Mouse (Mus musculus): ENCODE measurements at regions not wholly inside any gene's neighbourhood (a gene's known extent, or its start where the extent isn't known, plus 50 kb on each side); places are given as distances from the start of the nearest gene placed in this dataset.

DNA sequence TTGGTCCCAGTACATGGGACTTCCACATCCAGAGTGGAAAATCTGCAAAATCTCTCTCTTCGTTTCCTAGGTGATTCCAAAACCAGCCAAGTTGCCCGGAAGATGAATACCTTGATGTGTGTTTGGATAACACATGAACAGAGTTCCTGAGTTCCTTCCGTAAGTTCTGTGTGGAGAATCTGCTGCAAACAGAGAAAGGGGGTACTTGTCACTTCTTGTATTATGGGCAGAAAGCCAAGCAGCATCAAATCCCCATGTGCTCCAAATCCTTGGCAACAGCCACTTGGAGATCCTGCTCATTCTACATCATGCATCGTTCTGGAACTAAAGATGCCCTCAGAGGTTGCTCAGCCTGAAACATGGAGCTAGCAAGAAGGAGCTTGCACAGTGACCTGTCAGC, 111.1 kb upstream of the Irx5 start:
- DNase-seq (ENCODE audit: low read depth), result peak; percentile 57
- TF ChIP-seq CTCF (IDR thresholded peaks at IDR 0.05; ENCODE audit: borderline replicate concordance, extremely low read depth, insufficient read depth, insufficient read length) (no peak), POLR2A (IDR thresholded peaks at IDR 0.05; ENCODE audit: borderline replicate concordance, extremely low read depth, insufficient read depth, insufficient read length, poor library complexity, severe bottlenecking) (no peak)

DNA sequence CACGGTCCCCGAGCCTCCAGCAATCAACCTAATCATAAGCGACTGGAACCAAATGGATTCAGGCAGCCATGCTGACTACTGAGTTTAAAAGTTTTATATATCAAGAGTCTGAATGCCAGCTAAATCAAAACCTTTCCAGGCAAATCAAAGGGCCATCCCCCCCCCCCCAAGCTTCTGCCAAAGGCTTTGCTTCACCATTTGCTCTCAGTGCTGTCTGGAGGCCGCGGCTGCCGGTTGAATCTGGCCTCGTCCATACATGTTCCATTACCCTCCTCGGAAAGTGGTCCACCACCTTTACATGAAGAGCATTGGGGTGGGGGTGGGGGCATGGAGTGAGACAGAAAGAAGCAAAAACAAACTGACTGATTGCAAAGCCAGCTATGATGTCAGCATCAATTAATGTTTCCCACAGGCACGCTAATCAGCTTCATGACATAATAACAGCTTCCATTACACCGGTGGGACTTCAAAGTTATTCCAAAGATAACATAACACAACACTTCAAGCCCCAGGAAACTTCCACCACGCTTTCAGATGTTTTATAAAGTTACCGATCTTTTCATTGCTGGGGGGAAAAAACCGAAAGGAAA, 116.6 kb upstream of the Irx5 start:
- TF ChIP-seq POLR2A (IDR thresholded peaks at IDR 0.05; ENCODE audit: borderline replicate concordance, extremely low read depth, insufficient read depth, insufficient read length, poor library complexity, severe bottlenecking) (no peak), CTCF (IDR thresholded peaks at IDR 0.05; ENCODE audit: borderline replicate concordance, extremely low read depth, insufficient read depth, insufficient read length) (no peak)
- peak; percentile 43 for DNase-seq (ENCODE audit: low read depth)

GRCm38 (mm10) chr8:92231326-92232225, 125.8 kb upstream of the Irx5 start:
- DNase-seq (ENCODE audit: low read depth), result peak; percentile 59
- TF ChIP-seq POLR2A (IDR thresholded peaks at IDR 0.05; ENCODE audit: borderline replicate concordance, extremely low read depth, insufficient read depth, insufficient read length, poor library complexity, severe bottlenecking) (no peak), CTCF (IDR thresholded peaks at IDR 0.05; ENCODE audit: borderline replicate concordance, extremely low read depth, insufficient read depth, insufficient read length) (no peak)

DNA sequence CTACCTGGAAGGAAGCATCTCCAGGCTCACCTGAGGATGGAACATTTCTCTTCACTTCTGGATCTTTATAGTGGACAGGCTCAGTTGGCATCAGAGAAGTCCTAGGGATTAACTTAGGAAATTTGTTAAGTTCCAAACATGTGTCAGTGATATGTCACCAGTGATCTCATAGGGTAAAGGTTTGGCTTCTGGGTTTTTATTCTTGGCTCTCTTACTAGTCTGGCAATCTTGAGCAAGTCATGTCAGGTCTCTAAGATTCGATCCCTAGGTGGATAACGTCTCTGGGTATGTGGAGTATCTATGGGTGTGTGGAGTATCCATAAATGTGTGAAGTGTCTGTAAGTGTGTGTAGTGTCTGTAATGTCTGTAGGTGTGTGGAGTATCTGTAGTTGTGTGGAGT, 127.9 kb upstream of the Irx5 start:
- TF ChIP-seq POLR2A (IDR thresholded peaks at IDR 0.05; ENCODE audit: borderline replicate concordance, extremely low read depth, insufficient read depth, insufficient read length, poor library complexity, severe bottlenecking) (no peak), CTCF (IDR thresholded peaks at IDR 0.05; ENCODE audit: borderline replicate concordance, extremely low read depth, insufficient read depth, insufficient read length) (no peak)
- no peak for DNase-seq (ENCODE audit: low read depth)

DNA sequence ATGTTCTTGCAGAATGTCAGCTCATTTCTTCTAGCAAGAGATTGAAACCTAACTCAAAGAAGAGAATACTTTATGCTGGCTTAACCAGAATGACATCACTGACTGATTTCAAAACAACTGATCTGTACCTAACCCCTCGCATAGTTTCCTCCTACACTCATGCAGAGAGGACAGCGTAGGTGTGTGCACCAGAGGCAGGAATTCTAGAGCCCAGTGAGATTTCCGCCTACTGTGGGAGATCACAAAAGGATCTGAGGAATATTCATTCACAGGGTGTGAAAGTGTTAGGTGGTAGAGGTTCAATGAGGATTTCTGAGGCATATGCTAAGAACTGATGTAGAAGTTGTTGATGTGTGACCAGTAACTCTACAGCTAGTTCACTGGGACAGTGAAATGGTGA, 132.5 kb upstream of the Irx5 start:
- no peak for DNase-seq (ENCODE audit: low read depth)
- TF ChIP-seq CTCF (IDR thresholded peaks at IDR 0.05; ENCODE audit: borderline replicate concordance, extremely low read depth, insufficient read depth, insufficient read length) (no peak), POLR2A (IDR thresholded peaks at IDR 0.05; ENCODE audit: borderline replicate concordance, extremely low read depth, insufficient read depth, insufficient read length, poor library complexity, severe bottlenecking) (no peak)

DNA sequence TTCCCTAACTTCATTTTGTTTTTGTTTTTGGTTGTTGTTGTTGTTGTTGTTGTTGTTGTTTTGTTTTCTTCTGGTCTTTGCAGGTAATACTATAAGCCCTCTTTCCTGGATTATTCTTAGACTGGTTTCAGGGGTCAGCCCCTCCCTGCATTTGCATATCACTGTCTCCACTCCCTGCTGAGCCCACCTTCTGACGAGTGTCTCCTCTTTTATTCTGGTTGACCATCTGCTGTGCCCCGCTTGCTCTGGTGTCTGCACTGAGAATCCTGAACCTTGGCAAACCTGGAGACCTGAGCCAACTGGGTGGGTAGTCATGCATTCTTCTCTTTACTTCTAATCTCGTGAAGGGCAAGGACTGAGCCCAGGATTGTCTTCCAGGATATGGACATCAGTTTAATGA, 134.4 kb upstream of the Irx5 start:
- TF ChIP-seq POLR2A (IDR thresholded peaks at IDR 0.05; ENCODE audit: borderline replicate concordance, extremely low read depth, insufficient read depth, insufficient read length, poor library complexity, severe bottlenecking), result no peak
- TF ChIP-seq CTCF (IDR thresholded peaks at IDR 0.05; ENCODE audit: borderline replicate concordance, extremely low read depth, insufficient read depth, insufficient read length), result no peak
- DNase-seq (ENCODE audit: low read depth), result no peak

- TF ChIP-seq CTCF (IDR thresholded peaks at IDR 0.05; ENCODE audit: borderline replicate concordance, extremely low read depth, insufficient read depth, insufficient read length), result no peak
- TF ChIP-seq POLR2A (IDR thresholded peaks at IDR 0.05; ENCODE audit: borderline replicate concordance, extremely low read depth, insufficient read depth, insufficient read length, poor library complexity, severe bottlenecking), result no peak
- peak; percentile 69 for DNase-seq (ENCODE audit: low read depth)
Observed at GRCm38 (mm10) chr8:92219181-92219890, 138.1 kb upstream of the Irx5 start.

GRCm38 (mm10) chr8:92217521-92217920, 139.9 kb upstream of the Irx5 start:
- peak; percentile 55 for DNase-seq (ENCODE audit: low read depth)
- TF ChIP-seq CTCF (IDR thresholded peaks at IDR 0.05; ENCODE audit: borderline replicate concordance, extremely low read depth, insufficient read depth, insufficient read length) (no peak), POLR2A (IDR thresholded peaks at IDR 0.05; ENCODE audit: borderline replicate concordance, extremely low read depth, insufficient read depth, insufficient read length, poor library complexity, severe bottlenecking) (no peak)

GRCm38 (mm10) chr8:92216176-92216575, 141.2 kb upstream of the Irx5 start:
- no peak for TF ChIP-seq POLR2A (IDR thresholded peaks at IDR 0.05; ENCODE audit: borderline replicate concordance, extremely low read depth, insufficient read depth, insufficient read length, poor library complexity, severe bottlenecking)
- no peak for TF ChIP-seq CTCF (IDR thresholded peaks at IDR 0.05; ENCODE audit: borderline replicate concordance, extremely low read depth, insufficient read depth, insufficient read length)
- no peak for DNase-seq (ENCODE audit: low read depth)

DNA sequence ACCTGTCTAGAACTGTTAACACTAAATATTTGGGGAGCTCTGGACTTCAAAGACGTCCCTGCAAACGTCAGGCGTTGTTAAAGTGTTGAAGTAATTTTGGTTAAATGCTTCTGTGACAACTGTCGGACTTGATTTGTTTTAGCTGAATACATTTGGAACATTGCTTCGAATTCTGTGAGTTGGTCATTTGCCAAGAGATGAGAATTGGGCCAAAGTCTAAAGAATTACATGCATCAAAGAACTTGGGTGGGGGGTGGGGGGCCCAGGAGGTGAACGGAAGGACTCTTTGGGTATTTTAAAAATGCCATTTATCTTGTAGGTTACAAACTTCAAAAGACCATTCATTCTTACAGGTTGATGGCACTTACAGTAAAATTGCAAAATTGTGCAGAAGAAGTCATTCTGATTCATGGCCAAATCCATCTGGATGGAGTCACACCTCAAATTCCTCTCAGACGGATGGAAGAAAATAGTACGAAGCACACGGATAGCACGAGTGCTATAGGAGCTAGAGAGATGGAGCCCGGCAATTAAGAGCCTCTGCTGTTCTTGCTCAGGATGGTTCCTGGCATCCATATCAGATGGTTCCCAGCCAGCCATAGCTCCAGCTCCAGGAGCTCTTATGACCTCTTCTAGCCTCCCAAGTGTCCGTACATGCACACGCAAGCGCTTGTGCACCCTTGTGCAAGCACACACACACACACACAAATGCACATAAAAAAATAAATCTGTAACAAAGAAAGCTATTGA, 144.5 kb upstream of the Irx5 start:
- peak; percentile 44 for DNase-seq (ENCODE audit: low read depth)

GRCm38 (mm10) chr8:92209081-92209480, 148.3 kb upstream of the Irx5 start:
- no peak for DNase-seq (ENCODE audit: low read depth)
- TF ChIP-seq CTCF (IDR thresholded peaks at IDR 0.05; ENCODE audit: borderline replicate concordance, extremely low read depth, insufficient read depth, insufficient read length) (no peak), POLR2A (IDR thresholded peaks at IDR 0.05; ENCODE audit: borderline replicate concordance, extremely low read depth, insufficient read depth, insufficient read length, poor library complexity, severe bottlenecking) (no peak)

More for the DNA sequence above, 144.5 kb upstream of the Irx5 start:
- TF ChIP-seq CTCF (IDR thresholded peaks at IDR 0.05; ENCODE audit: borderline replicate concordance, extremely low read depth, insufficient read depth, insufficient read length), result no peak
- no peak for TF ChIP-seq POLR2A (IDR thresholded peaks at IDR 0.05; ENCODE audit: borderline replicate concordance, extremely low read depth, insufficient read depth, insufficient read length, poor library complexity, severe bottlenecking)

Measured in brain, embryonic 14.5 days (tissue).